ENCODE assay signal across 8 mouse cellular contexts in genomic region chr17:34101604-34102032, GRCm38 (mm10). TPM values are rescaled to one million over a fixed set of nuclear protein-coding genes. Genes with fewer than 3 reads are reported as not detected.
DNase-seq lines count a peak whose midpoint lies in the region; ATAC-seq and TF ChIP-seq lines count a peak whose summit lies in the region.

No protein-coding gene starts in this region.

- no peak for TF ChIP-seq POLR2A in bone marrow, adult 2 months (IDR thresholded peaks at IDR 0.05; ENCODE audit: borderline replicate concordance, control insufficient read depth, low read depth, low read length)

- peaks cover 7% of the 10 kb centered on the region for H3K4me1 ChIP-seq in bone marrow, adult 2 months (ENCODE audit: control insufficient read depth, insufficient read depth, low read length)
- H3K4me1 ChIP-seq in heart, embryonic 12.5 days (replicated peaks) = no peaks in the 10 kb centered on the region
- peaks cover 5% of the 10 kb centered on the region; the same call in 1 of the 2 replicates for H3K4me1 ChIP-seq in kidney, postnatal 0 days (replicated peaks; ENCODE audit: insufficient read depth, low read length)
- peaks cover 7% of the 10 kb centered on the region for H3K4me1 ChIP-seq in liver, embryonic 12.5 days

- WGBS in bone marrow, adult 2 months = under 1% methylated on average over 12 of the region's 12 CpGs
- 3% methylated on average over 12 of the region's 12 CpGs for WGBS in heart, embryonic 12.5 days
- 8% methylated on average over 12 of the region's 12 CpGs for WGBS in kidney, postnatal 0 days
- WGBS in liver, embryonic 12.5 days (ENCODE audit: insufficient replicate concordance) = 3% methylated on average over 12 of the region's 12 CpGs

- H3K4me2 ChIP-seq in heart, embryonic 12.5 days = peak overlapping the region; percentile 55
- peak overlapping the region; percentile 43; the same call in 1 of the 2 replicates for H3K4me2 ChIP-seq in kidney, postnatal 0 days (ENCODE audit: low read length)
- H3K4me2 ChIP-seq in liver, embryonic 12.5 days = peak overlapping the region; percentile 54

- H3K9me3 ChIP-seq in heart, embryonic 12.5 days (replicated peaks) = no peaks in the 10 kb centered on the region
- H3K9me3 ChIP-seq in kidney, postnatal 0 days (replicated peaks; ENCODE audit: low read length) = no peaks in the 10 kb centered on the region
- H3K9me3 ChIP-seq in liver, embryonic 12.5 days (replicated peaks) = no peaks in the 10 kb centered on the region

- peak overlapping the region; percentile 99 for H3K27ac ChIP-seq in bone marrow, adult 2 months (ENCODE audit: control insufficient read depth, insufficient read depth, low read depth, low read length, poor library complexity)
- no peak overlapping the region for H3K27ac ChIP-seq in heart, embryonic 12.5 days (ENCODE audit: poor library complexity, severe bottlenecking)
- H3K27ac ChIP-seq in kidney, postnatal 0 days = no peak overlapping the region
- H3K27ac ChIP-seq in liver, embryonic 12.5 days = no peak overlapping the region

- peak; percentile 77 for TF ChIP-seq CTCF in bone marrow, adult 2 months (IDR thresholded peaks at IDR 0.05; ENCODE audit: control insufficient read depth, insufficient read depth, low read length)
- peak; percentile 92 for TF ChIP-seq CTCF in kidney, postnatal 0 days (IDR thresholded peaks at IDR 0.05; ENCODE audit: low read depth)

- no peak overlapping the region for H3K9ac ChIP-seq in heart, embryonic 12.5 days
- no peak overlapping the region for H3K9ac ChIP-seq in kidney, postnatal 0 days (ENCODE audit: low read depth, low read length)
- no peak overlapping the region for H3K9ac ChIP-seq in liver, embryonic 12.5 days

- peak; percentile 99 for DNase-seq in B cell, adult 2 months
- peak; percentile 94 for DNase-seq in kidney, postnatal 0 days (ENCODE audit: low spot score)
- DNase-seq in naive thymus-derived CD4-positive, alpha-beta T cell, adult 2 months (ENCODE audit: low read depth) = peak; percentile 98
- DNase-seq in splenic B cell, adult 2 months (ENCODE audit: low read depth, low spot score) = peak; percentile 96

- ATAC-seq in erythroblast, adult 5-6 weeks (replicated peaks; ENCODE audit: low FRiP score, poor library complexity, severe bottlenecking) = peak; percentile 89
- peak; percentile 82 for ATAC-seq in heart, embryonic 12.5 days (ENCODE audit: insufficient number of reproducible peaks, low FRiP score)
- peak; percentile 71; the same call in 1 of the 2 replicates for ATAC-seq in kidney, postnatal 0 days (replicated peaks; ENCODE audit: low FRiP score, low read depth)
- peak; percentile 82 for ATAC-seq in liver, embryonic 12.5 days

- H3K27me3 ChIP-seq in heart, embryonic 12.5 days (replicated peaks) = peaks cover 12% of the 10 kb centered on the region; the same call in 1 of the 2 replicates
- H3K27me3 ChIP-seq in kidney, postnatal 0 days (ENCODE audit: insufficient read depth, low read length) = no peaks in the 10 kb centered on the region
- H3K27me3 ChIP-seq in liver, embryonic 12.5 days (replicated peaks) = 0 out of 2 replicates have a peak, but pooled peaks cover 3% of the 10 kb centered on the region
- no peaks in the 10 kb centered on the region for H3K27me3 ChIP-seq in splenic B cell, adult 2 months (ENCODE audit: control insufficient read depth, insufficient read depth, low read length, poor library complexity, severe bottlenecking)

- peak overlapping the region; percentile 77 for H3K4me3 ChIP-seq in bone marrow, adult 2 months (replicated peaks; ENCODE audit: control insufficient read depth, low read depth, low read length)
- H3K4me3 ChIP-seq in heart, embryonic 12.5 days = peak overlapping the region; percentile 17; the same call in 1 of the 2 replicates
- peak overlapping the region; percentile 11; the same call in 1 of the 2 replicates for H3K4me3 ChIP-seq in kidney, postnatal 0 days (replicated peaks; ENCODE audit: low read depth, low read length)
- H3K4me3 ChIP-seq in liver, embryonic 12.5 days = peak overlapping the region; percentile 28; the same call in 1 of the 2 replicates

- H3K36me3 ChIP-seq in heart, embryonic 12.5 days = no peaks in the 10 kb centered on the region
- H3K36me3 ChIP-seq in kidney, postnatal 0 days (ENCODE audit: insufficient read depth, low read length) = no peaks in the 10 kb centered on the region
- H3K36me3 ChIP-seq in liver, embryonic 12.5 days = no peaks in the 10 kb centered on the region
- H3K36me3 ChIP-seq in splenic B cell, adult 2 months (ENCODE audit: control insufficient read depth, insufficient read depth, low read length, poor library complexity, severe bottlenecking) = no peaks in the 10 kb centered on the region

RNA-seq across cellular contexts. Expression of gene H2-Oa, which starts 9.5 kb away (rescaled TPM):
- polyA plus RNA-seq in bone marrow, adult 2 months (2011; ENCODE audit: insufficient read depth, insufficient read length, low replicate concordance, missing spikeins) = 3.9 and 6.3 TPM in 2 replicates
- 0.84 and 7.9 TPM in 2 replicates for total RNA-seq in erythroblast, adult 5-6 weeks (2015; ENCODE audit: low replicate concordance)
- total RNA-seq in erythroblast, adult 5-6 weeks (2017; ENCODE audit: low replicate concordance) = 1.1 TPM in 1 of 2 replicates, not detected in the other
- 0.26 and 0.37 TPM in 2 replicates for polyA plus RNA-seq in heart, embryonic 12.5 days (2016; fragmentation: Nextera tagmentation; extraction: Ambion mirVana)
- polyA plus RNA-seq in kidney, postnatal 0 days (2015; fragmentation: Nextera tagmentation; extraction: Ambion mirVana) = 0.83 and 0.95 TPM in 2 replicates
- 0.37 and 0.56 TPM in 2 replicates for polyA plus RNA-seq in liver, embryonic 12.5 days (2016; fragmentation: Nextera tagmentation; extraction: Ambion mirVana)

RNA-seq across cellular contexts. Expression of gene H2-DMa, which starts 17.7 kb away (rescaled TPM):
- 14.2 and 38.5 TPM in 2 replicates for polyA plus RNA-seq in bone marrow, adult 2 months (2011; ENCODE audit: insufficient read depth, insufficient read length, low replicate concordance, missing spikeins)
- total RNA-seq in erythroblast, adult 5-6 weeks (2015; ENCODE audit: low replicate concordance) = 15.9 and 37.5 TPM in 2 replicates
- total RNA-seq in erythroblast, adult 5-6 weeks (2017; ENCODE audit: low replicate concordance) = 11.7 and 13.3 TPM in 2 replicates
- 3.9 and 7.8 TPM in 2 replicates for polyA plus RNA-seq in heart, embryonic 12.5 days (2016; fragmentation: Nextera tagmentation; extraction: Ambion mirVana)
- polyA plus RNA-seq in kidney, postnatal 0 days (2015; fragmentation: Nextera tagmentation; extraction: Ambion mirVana) = 18.6 and 20.6 TPM in 2 replicates
- polyA plus RNA-seq in liver, embryonic 12.5 days (2016; fragmentation: Nextera tagmentation; extraction: Ambion mirVana) = 3.1 and 4.3 TPM in 2 replicates

RNA-seq across cellular contexts. Expression of gene Brd2, which starts 20.8 kb away (rescaled TPM):
- 118 and 172 TPM in 2 replicates for polyA plus RNA-seq in bone marrow, adult 2 months (2011; ENCODE audit: insufficient read depth, insufficient read length, low replicate concordance, missing spikeins)
- 36.1 and 75.0 TPM in 2 replicates for total RNA-seq in erythroblast, adult 5-6 weeks (2015; ENCODE audit: low replicate concordance)
- 114 and 135 TPM in 2 replicates for total RNA-seq in erythroblast, adult 5-6 weeks (2017; ENCODE audit: low replicate concordance)
- polyA plus RNA-seq in heart, embryonic 12.5 days (2016; fragmentation: Nextera tagmentation; extraction: Ambion mirVana) = 89.4 and 90.6 TPM in 2 replicates
- 90.2 and 100 TPM in 2 replicates for polyA plus RNA-seq in kidney, postnatal 0 days (2015; fragmentation: Nextera tagmentation; extraction: Ambion mirVana)
- 59.9 and 66.1 TPM in 2 replicates for polyA plus RNA-seq in liver, embryonic 12.5 days (2016; fragmentation: Nextera tagmentation; extraction: Ambion mirVana)

RNA-seq across cellular contexts. Expression of gene H2-DMb2, which starts 41.5 kb away (rescaled TPM):
- 24.3 and 38.9 TPM in 2 replicates for polyA plus RNA-seq in bone marrow, adult 2 months (2011; ENCODE audit: insufficient read depth, insufficient read length, low replicate concordance, missing spikeins)
- 2.5 TPM in 1 of 2 replicates, not detected in the other for total RNA-seq in erythroblast, adult 5-6 weeks (2015; ENCODE audit: low replicate concordance)
- total RNA-seq in erythroblast, adult 5-6 weeks (2017; ENCODE audit: low replicate concordance) = 3.2 and 3.6 TPM in 2 replicates
- polyA plus RNA-seq in heart, embryonic 12.5 days (2016; fragmentation: Nextera tagmentation; extraction: Ambion mirVana) = 0.21 TPM in 1 of 2 replicates, not detected in the other
- 15.3 and 19.4 TPM in 2 replicates for polyA plus RNA-seq in kidney, postnatal 0 days (2015; fragmentation: Nextera tagmentation; extraction: Ambion mirVana)
- 0.30 and 0.35 TPM in 2 replicates for polyA plus RNA-seq in liver, embryonic 12.5 days (2016; fragmentation: Nextera tagmentation; extraction: Ambion mirVana)

RNA-seq across cellular contexts. Expression of gene H2-DMb1, which starts 51.3 kb away (rescaled TPM):
- polyA plus RNA-seq in bone marrow, adult 2 months (2011; ENCODE audit: insufficient read depth, insufficient read length, low replicate concordance, missing spikeins) = 42.1 and 59.8 TPM in 2 replicates
- total RNA-seq in erythroblast, adult 5-6 weeks (2015; ENCODE audit: low replicate concordance) = 6.1 and 9.6 TPM in 2 replicates
- total RNA-seq in erythroblast, adult 5-6 weeks (2017; ENCODE audit: low replicate concordance) = 7.1 and 15.8 TPM in 2 replicates
- 0.33 and 0.41 TPM in 2 replicates for polyA plus RNA-seq in heart, embryonic 12.5 days (2016; fragmentation: Nextera tagmentation; extraction: Ambion mirVana)
- 12.9 and 13.5 TPM in 2 replicates for polyA plus RNA-seq in kidney, postnatal 0 days (2015; fragmentation: Nextera tagmentation; extraction: Ambion mirVana)
- 0.21 and 0.45 TPM in 2 replicates for polyA plus RNA-seq in liver, embryonic 12.5 days (2016; fragmentation: Nextera tagmentation; extraction: Ambion mirVana)

Comparison
In these comparisons a context has a peak if more than half of its experiments do, and no peak if none do; other contexts are left out.
1. H3K4me3 ChIP-seq: peak in every context shown above with its lines; median percentile 77 in bone marrow, adult 2 months; 28 in liver, embryonic 12.5 days; 17 in heart, embryonic 12.5 days; 11 in kidney, postnatal 0 days.